Mouse (Mus musculus): ENCODE measurements around the gene Tnfrsf22. TPM values are rescaled to one million over a fixed set of nuclear protein-coding genes. Genes with fewer than 3 reads are reported as not detected.

The Tnfrsf22 gene
- polyA plus RNA-seq (2014; fragmentation: Illumina TruSeq; extraction: RNeasy Lipid Tissue Mini Kit (QIAGEN cat#74804); ENCODE audit: low read depth, low replicate concordance), result 1.2 TPM

DNA sequence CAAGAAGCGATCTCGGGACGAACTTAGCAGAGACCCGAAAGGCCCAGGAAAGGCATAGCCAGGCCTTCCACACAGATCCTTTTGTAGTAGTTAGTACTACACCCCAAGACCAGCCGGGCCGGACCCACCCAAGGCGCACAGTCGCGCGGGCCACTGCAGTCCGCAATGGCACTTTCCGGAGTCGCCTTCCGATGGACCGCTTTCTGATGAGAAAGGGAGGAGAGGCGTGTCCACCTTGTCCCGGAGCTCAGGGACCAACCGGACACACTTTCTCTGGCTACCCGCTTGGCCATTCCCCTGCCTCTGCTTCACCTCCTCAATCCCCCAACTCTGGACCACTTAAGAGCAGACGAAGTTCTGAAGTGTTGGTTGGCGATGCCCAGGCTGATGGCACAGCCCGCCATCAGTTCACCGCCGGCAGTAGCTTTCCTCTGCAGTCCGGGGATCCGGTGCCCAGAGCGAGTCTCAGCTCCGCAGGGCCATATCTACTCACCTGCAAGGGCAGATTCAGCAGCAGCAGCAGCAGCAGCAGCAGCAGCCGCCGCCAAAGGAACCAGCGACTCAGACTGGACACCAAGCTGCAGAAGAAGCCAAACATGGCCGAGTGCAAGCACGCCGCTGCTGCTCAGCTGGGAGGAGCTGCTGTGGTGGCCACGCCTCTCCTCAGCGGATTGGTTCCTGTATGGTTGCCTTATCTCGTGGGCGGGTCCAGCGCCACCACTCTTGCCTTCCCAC is at the start of gene Tnfrsf22:
Tnfrsf22 (minus strand) TSS at position 628 of the 735 bp plus-strand sequence.

DNA sequence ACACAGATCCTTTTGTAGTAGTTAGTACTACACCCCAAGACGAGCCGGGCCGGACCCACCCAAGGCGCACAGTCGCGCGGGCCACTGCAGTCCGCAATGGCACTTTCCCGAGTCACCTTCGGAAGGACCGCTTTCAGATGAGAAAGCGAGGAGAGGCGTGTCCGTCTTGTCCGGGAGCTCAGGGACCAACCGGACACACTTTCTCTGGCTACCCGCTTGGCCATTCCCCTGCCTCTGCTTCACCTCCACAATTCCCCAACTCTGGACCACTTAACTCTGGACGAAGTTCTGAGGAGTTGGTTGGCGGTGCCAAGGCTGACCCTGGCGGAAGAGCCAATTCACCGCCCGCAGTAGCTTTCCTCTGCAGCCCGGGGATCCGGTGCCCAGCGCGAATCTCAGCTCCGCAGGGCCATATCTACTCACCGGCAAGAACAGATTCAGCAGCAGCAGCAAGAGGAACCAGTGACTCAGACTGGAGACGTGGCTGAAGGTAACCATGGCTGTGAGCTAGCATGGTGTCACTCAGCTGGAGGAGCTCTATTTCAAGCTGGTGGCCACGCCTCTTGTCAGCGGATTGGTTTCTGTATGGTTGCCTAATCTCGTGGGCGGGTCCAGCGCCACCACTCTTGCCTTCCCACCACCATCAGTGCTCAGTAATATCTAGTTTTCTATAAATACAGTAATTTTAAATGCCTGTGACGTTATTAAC is 36.1 kb upstream of the Tnfrsf22 start, which contains the start of gene Tnfrsf23:
Tnfrsf23 (minus strand) TSS at position 514 of the 709 bp plus-strand sequence.

DNA sequence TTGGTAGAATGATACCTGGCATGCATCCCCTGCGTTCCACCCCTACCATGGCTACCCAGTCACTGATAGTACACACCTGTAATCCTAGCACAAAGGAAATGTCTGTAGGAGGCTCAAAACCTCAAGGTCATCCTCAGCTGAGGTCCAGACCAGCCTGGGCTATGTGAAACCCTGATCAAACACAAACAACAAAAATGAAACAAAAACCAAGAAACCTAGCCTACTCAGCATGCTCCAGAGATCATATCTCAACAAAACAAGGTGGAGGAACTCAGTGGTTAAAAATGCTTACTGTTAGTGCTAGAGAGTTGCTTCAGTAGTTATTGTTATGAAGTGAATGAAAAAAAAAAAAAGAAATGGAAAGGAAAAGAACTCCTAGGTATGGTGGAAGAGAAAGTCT is 20.9 kb downstream of the Tnfrsf22 start, which contains the start of gene Tnfrsf26:
Tnfrsf26 (minus strand) TSS at position 183 of the 400 bp plus-strand sequence.

GRCm38 (mm10) chr7:143599428-143600230 is 49.8 kb downstream of the Tnfrsf22 start, which contains the start of gene Cars:
Gene Cars, minus strand, starts transcription at chr7:143600090.

Other genes starting within 250 kb of the Tnfrsf22 start
- gene Cdkn1c, start 188.6 kb downstream of the Tnfrsf22 start, polyA plus RNA-seq (2014; fragmentation: Illumina TruSeq; extraction: RNeasy Lipid Tissue Mini Kit (QIAGEN cat#74804); ENCODE audit: low read depth, low replicate concordance), result 3.2 TPM
- 7.9 TPM for gene Slc22a18, start 175.9 kb downstream of the Tnfrsf22 start, polyA plus RNA-seq (2014; fragmentation: Illumina TruSeq; extraction: RNeasy Lipid Tissue Mini Kit (QIAGEN cat#74804); ENCODE audit: low read depth, low replicate concordance)
- gene Phlda2, start 146.5 kb downstream of the Tnfrsf22 start, polyA plus RNA-seq (2014; fragmentation: Illumina TruSeq; extraction: RNeasy Lipid Tissue Mini Kit (QIAGEN cat#74804); ENCODE audit: low read depth, low replicate concordance), result not detected
- gene Nap1l4, start 100.6 kb downstream of the Tnfrsf22 start, polyA plus RNA-seq (2014; fragmentation: Illumina TruSeq; extraction: RNeasy Lipid Tissue Mini Kit (QIAGEN cat#74804); ENCODE audit: low read depth, low replicate concordance), result 36.8 TPM
- 14.8 TPM for gene Cars, start 49.6 kb downstream of the Tnfrsf22 start, polyA plus RNA-seq (2014; fragmentation: Illumina TruSeq; extraction: RNeasy Lipid Tissue Mini Kit (QIAGEN cat#74804); ENCODE audit: low read depth, low replicate concordance)
- 0.93 TPM for gene Tnfrsf26, start 20.9 kb downstream of the Tnfrsf22 start, polyA plus RNA-seq (2014; fragmentation: Illumina TruSeq; extraction: RNeasy Lipid Tissue Mini Kit (QIAGEN cat#74804); ENCODE audit: low read depth, low replicate concordance)
- gene Tnfrsf23, start 36.2 kb upstream of the Tnfrsf22 start, polyA plus RNA-seq (2014; fragmentation: Illumina TruSeq; extraction: RNeasy Lipid Tissue Mini Kit (QIAGEN cat#74804); ENCODE audit: low read depth, low replicate concordance), result 0.45 TPM
- 0.26 TPM for gene Osbpl5, start 107.3 kb upstream of the Tnfrsf22 start, polyA plus RNA-seq (2014; fragmentation: Illumina TruSeq; extraction: RNeasy Lipid Tissue Mini Kit (QIAGEN cat#74804); ENCODE audit: low read depth, low replicate concordance)
- not detected for gene Mrgprg, start 117.3 kb upstream of the Tnfrsf22 start, polyA plus RNA-seq (2014; fragmentation: Illumina TruSeq; extraction: RNeasy Lipid Tissue Mini Kit (QIAGEN cat#74804); ENCODE audit: low read depth, low replicate concordance)
- 0.21 TPM for gene Mrgpre, start 134.8 kb upstream of the Tnfrsf22 start, polyA plus RNA-seq (2014; fragmentation: Illumina TruSeq; extraction: RNeasy Lipid Tissue Mini Kit (QIAGEN cat#74804); ENCODE audit: low read depth, low replicate concordance)
- 14.1 TPM for gene Nadsyn1, start 173.2 kb upstream of the Tnfrsf22 start, polyA plus RNA-seq (2014; fragmentation: Illumina TruSeq; extraction: RNeasy Lipid Tissue Mini Kit (QIAGEN cat#74804); ENCODE audit: low read depth, low replicate concordance)
- 30.8 TPM for gene Dhcr7, start 173.5 kb upstream of the Tnfrsf22 start, polyA plus RNA-seq (2014; fragmentation: Illumina TruSeq; extraction: RNeasy Lipid Tissue Mini Kit (QIAGEN cat#74804); ENCODE audit: low read depth, low replicate concordance)
- gene Gm498, start 217.2 kb upstream of the Tnfrsf22 start, polyA plus RNA-seq (2014; fragmentation: Illumina TruSeq; extraction: RNeasy Lipid Tissue Mini Kit (QIAGEN cat#74804); ENCODE audit: low read depth, low replicate concordance), result not detected

Measured in liver, adult 10 weeks (tissue).